Mouse (Mus musculus): ENCODE measurements around the gene Tpi1.

GRCm38 (mm10) chr6:124828101-124828592, 14.1 kb upstream of the Tpi1 start:
- TF ChIP-seq CTCF (IDR thresholded peaks at IDR 0.05; ENCODE audit: control insufficient read depth, insufficient read depth, insufficient read length) (no peak), MYOG (IDR thresholded peaks at IDR 0.05; ENCODE audit: control insufficient read depth, extremely low read depth, insufficient read length) (no peak)
